Mouse (Mus musculus) olfactory bulb, adult 2 months (tissue): Measurements from ENCODE around the gene Tmem88b.

Source experiments
- CTCF ChIP-seq: fragments of 200-500 bp; IDR thresholded peaks from 2 replicates; pipeline ENCODE4 v1.5.1; 2012; ENCODE audit warnings: low read depth, mild to moderate bottlenecking, low read length, moderate library complexity; ENCODE audit not compliant: insufficient read depth
- POLR2A ChIP-seq: fragments of 200-500 bp; IDR thresholded peaks from 2 replicates; pipeline ENCODE4 v1.6.1; 2012; ENCODE audit warnings: mild to moderate bottlenecking, low read depth, low read length, moderate library complexity; ENCODE audit not compliant: insufficient read depth

- no peak for TF ChIP-seq CTCF
- TF ChIP-seq POLR2A, result no peak
Measured at GRCm38 (mm10) chr4:155745136-155745535, 40.5 kb downstream of the Tmem88b start.
